Mouse (Mus musculus): Measurements from ENCODE around the gene Gm20736.
"Not testable (repeated sequence)": the region's sequence is repeated elsewhere in the genome, so short reads cannot be mapped to it uniquely, and the experiment has no call there.

Gene Gm20736

GRCm38 (mm10) chrY:65377390-65377789, at the start of gene Gm20736:
Gm20736 (plus strand) TSS chrY:65377690.
- not testable (repeated sequence) for DNase-seq (ENCODE audit: low spot score in 2 of 2)

Measured in natural killer cell, adult 2 months (primary cell).